Mouse (Mus musculus): ENCODE results near the gene Them4.
A peak's percentile ranks its signal among the peaks of the same experiment; 100 is the strongest.
"Not testable (repeated sequence)": the region's sequence is repeated elsewhere in the genome, so short reads cannot be mapped to it uniquely, and the experiment has no call there.

The Them4 gene

DNA sequence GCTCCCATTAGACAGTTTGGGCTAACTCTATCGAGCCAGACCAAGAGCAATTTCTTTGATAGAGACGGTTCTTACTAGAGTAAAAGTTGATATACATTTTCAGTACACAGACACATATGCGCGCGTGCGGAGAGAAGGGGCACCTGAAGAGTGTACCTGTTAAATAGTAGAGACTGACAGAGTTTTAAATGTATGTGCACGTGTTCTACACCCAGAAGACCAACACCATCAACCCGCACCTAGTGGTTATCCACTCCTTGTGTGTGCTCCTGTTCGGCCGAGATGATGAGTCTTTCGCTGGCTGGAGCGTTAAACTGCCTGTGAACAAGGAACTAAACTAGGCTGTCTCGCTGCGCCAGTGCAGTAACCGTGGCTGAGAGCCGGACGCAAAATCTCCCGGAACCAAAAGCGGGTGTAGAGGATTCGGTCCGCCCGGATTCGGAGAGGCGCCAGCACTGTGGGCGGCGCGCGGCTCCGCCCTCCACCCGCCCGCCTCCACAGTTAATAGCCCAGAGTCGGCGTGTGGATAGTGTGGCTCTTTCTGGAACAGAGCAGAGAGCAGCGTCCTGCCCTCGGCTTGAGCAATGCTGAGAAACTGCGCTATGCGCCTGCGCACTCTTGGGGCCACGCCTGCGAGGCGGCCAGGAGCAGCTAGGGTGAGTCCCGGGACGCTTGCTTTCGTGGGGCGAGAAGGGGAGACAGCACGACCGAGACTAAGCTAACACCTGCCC is at the start of gene Them4:
Gene Them4, plus strand, starts transcription at position 457 of the 731 bp plus-strand sequence.
- peak; percentile 86 to 89 for DNase-seq

DNA sequence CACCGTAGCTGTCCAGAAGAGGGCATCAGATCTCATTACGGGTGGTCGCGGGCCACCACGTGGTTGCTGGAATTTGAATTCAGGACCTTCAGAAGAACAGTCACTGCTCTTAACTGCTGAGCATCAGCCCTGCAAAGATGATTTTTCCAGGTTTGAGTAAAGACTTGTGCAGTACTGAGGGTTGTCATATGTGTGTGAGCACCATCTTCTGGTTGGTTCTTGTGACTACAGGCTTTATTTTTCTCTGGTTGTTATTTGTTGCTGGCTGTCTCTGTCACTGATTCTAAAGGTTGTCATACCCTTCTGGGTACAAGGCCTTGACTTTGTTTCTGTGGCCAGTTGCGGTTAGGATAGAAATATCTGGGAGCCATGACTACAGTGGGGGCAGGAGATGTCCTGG is 49.3 kb upstream of the Them4 start:
- DNase-seq = no peak

DNA sequence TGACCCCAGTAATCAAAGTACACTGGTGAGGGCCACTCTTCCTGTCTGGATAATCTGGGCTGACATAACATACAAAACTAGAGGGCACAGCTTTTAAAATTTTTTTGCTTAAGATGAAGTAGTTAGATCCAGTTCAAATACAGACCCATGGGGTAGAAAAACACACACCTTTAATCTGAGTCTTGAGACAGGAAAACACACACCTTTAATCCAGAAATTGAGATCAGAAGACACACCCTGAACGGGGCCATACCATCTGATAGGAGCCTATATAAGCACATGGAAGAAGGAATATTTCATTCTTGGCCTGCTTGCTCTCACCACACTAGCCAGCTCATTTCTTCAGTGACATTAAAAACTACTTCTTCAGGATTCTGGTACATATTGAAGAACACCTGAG is 46.2 kb upstream of the Them4 start, which contains the start of gene Gm4778:
Gene Gm4778, plus strand, starts transcription at position 301 of the 400 bp plus-strand sequence.
- not testable (repeated sequence) for DNase-seq

DNA sequence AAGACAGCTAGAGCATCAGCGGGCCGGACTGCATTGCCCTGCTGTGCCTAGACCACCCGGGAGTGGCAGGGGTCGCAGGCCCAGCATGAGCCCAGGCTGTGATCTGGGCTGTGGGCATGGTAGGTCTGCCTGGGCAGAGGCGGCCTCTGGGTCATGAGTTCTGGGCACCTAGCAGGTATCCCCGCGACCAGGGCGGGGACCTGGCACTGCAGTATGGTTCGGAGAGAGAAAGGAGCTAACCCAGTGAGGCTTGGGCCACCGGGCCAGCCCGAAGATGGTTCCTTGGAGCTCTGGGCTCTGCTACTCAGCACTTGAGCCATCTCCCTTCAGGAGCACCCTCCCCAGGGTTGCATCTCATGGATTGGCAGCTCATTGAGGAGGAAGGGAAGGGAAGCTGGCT is 33.9 kb upstream of the Them4 start:
- no peak for DNase-seq

DNA sequence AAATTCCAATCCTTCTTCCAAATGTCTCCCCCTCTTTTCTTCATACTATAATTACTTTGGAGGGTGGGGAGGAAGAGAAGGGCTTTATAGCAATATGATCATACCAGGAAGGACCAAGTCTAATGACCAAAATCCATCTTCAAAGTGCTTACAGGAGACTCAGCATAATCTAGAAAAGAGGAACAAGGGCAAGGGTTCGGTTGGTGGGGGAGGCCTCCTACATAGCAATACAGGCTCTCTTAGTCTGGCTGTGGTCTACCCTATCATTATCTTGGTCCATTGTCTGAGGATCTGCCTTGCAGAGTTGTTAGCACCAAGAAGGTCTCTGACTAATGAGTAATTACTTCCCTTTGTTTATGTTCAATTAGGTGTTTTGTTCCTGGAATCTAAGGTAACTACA is 4.4 kb upstream of the Them4 start:
- DNase-seq = no peak

DNA sequence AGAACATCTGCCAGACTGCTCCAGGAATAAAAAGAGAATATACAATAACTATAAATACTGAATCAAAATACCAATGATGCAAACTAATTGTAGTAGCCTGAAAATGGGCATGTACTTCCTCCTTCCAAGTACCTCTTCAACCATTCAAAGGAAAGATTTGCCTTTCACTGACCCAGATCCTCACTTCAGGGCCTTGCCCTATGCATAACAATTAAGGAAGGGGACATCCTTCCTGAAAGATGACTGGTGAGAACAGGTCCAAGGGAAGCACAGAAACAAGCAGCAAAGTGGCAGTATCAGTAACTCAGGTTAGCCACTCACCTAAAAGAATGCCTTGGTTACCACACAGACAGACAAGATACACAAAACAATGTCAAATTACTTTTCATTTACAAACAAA is 2.9 kb upstream of the Them4 start:
- DNase-seq = no peak

DNA sequence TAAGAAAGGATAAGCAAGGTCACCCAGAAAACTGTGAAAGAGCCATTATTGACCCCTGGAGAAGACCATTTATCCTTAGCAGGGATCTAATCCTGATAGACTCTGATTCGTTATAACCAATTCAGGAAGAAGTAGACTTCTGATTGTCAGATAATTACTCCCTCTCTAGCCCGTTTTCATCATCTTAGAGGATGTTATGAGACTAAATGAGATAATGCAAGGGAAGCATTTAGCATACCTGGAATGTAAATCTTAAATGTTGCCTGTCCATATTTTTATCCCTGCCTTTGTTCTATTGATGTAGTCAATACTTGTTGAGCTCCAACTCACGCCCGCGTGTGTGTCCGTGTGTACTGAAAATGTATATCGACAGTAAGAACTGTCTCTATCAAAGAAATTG is 602 bp downstream of the Them4 start:
- DNase-seq = no peak

DNA sequence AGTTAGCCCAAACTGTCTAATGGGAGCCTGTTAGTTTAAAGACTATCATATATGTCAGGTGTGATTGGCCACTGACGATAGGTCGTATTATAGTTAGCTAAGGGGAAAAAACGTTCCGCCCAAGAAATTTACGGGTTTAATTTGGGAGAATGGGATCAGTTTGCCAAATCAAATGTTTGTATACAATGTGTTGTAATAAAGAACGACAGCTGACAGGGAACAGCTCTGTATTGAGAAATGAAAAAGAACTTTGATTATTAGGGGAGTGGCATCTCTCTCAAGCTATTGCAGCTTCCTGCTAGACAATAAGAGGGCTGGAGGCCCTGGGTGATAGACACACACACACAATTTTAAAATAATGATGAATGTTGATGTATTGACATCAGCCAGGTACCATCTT is 1.0 kb downstream of the Them4 start:
- DNase-seq = no peak

DNA sequence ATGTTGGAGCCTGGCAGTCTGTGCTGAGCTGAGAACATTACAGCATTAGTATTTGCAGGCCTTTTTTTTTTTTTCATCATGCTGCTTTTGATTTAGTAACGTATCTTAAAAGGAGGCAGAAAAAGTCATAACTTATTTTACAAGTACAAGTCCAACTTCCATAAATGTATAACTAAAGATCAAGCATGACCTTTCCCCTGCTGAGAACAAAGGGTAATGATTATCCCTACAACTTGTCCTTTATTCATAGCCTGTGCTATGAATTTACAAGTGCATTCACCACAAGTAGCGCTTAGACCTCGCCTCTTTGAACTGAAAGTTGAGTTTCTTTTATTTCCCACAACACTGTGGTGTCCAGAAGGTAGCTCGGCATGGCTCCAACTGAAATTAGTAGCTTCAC is 1.5 kb downstream of the Them4 start:
- no peak for DNase-seq

DNA sequence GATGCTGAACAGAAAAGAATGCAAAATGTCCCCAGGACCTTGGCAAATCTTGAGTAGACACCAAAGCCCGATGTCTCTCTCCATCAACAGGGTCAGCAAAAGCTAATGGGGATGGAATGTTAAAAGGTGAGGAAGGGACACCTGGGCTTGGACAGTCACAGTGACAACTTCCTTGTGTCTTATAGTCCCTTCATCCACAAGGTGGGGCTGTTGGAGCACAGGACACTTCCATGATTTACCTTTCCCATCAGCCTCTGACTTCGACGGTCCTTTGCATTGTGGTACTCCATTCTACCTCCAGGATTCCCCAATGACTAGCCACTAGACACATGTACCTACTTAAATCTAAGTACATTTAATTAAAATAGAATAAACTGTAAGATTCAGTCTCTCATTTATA is 18.8 kb downstream of the Them4 start:
- DNase-seq = no peak

DNA sequence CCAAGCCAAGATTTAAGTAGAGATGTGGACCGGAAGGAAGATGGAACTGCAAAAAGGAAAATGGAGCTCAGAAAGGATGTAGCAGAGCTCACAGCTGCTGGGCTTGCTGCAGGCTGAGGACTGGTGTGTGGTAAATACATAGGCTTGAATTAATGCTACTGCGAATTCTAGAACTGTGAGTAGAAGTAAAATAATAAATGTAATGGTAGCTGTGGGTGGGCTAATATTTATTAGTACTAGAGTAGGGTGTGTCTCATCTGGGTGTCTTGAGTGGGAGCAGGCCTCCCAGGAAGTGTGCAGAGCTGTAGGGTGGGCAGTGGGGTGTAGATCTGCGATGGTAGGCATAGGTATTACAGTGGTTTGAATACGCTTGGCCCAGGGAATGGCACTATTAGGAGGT is 24.6 kb downstream of the Them4 start:
- DNase-seq = no peak

DNA sequence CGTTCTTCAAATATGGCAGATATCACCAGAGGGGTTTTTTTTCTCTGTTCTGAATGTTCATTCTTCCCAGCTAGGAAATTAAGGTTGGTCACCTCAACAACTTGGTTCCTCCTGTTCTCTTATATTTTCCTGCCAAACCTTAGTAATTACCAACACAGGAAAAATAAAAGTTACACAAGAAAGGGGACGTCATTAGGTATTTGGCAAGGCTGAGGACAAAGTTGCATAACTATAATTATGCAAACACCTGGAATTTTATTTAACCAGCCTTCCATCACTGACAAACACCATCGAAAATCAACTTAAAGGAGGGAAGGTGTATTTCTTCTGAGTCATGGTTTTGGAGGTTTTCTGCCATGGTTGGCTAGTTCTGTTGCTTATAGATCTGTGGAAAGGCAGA is 28.6 kb downstream of the Them4 start:
- DNase-seq = no peak

DNA sequence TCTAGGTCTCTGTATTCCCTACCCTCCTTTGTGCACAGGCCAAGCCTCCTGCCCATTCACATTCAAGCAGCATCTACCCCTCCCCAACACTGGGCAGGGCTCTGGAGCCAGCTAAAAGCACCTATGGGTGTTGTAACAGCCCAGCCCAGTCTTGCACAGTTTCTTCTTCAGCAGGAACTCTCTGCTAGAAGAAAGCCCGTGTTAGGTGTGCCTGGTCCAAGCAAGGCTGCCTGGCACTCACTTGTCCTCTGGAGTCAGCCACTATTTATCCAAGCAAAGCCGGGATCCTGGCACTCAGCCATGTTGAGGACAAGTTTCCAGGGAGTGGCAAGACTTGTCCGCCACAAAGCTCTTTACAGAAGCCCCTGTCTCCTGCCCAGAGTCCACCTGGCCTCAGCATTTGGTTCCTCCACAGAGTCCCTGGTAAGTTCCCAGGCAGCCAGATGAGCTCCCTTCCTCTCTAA is 32.1 kb downstream of the Them4 start, which contains the start of gene Them5:
Gene Them5, plus strand, starts transcription at position 141 of the 464 bp plus-strand sequence.
- no peak for DNase-seq

DNA sequence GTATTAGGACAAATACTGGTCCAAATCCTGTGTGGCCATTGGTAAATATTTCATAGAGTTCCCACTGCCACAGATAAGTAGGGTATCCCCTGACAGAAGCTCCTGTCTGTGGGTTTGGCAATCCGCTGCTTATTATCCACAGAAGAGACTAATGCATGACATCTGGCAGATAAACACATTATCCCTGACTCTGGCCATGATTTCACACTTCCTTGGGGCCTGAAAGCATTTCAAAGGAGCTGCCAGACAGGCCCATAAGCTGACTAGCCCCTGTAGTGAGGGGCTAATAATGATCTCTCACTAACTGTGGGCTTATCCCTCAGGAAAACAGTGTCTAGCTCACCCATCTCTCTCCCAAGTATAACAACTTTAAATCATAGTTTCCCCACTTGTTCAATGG is 32.7 kb downstream of the Them4 start:
- no peak for DNase-seq

DNA sequence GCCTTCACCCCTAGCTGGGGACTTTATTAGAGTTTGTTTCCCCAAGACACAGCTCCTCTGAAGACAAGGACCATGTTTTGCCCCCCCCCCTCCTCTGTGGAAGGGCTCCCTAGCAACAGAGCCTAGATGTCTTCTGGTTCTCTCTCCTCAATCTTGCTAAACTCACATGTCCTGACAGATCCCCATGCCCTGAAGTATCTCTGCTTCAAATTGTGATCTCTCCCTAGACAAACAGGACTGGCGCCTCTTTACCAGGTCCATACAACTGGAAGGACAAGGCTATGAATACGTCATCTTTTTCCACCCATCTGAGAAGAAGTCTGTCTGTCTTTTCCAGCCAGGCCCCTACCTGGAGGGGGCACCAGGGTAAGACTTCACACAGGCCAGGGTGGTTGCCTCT is 34.3 kb downstream of the Them4 start:
- no peak for DNase-seq

DNA sequence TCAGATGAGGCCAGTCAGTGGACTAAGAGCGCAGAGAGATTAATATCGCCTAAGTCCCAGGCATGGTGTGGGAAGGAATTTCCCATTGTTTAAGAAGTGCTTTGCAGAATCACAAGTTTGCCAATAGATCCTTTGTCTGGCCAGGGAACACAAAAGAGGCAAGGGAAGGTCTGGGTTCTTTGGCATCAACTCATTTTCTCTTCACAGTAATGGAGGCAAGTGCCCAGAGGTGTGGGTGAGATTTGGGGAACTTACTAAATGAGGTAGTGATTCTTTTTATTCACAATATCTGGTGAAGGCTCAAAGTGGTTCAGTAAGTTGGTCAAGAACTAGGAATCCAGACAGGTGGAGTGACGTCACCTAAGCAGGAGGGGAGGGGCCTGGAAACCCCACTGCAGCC is 35.0 kb downstream of the Them4 start:
- DNase-seq = no peak

DNA sequence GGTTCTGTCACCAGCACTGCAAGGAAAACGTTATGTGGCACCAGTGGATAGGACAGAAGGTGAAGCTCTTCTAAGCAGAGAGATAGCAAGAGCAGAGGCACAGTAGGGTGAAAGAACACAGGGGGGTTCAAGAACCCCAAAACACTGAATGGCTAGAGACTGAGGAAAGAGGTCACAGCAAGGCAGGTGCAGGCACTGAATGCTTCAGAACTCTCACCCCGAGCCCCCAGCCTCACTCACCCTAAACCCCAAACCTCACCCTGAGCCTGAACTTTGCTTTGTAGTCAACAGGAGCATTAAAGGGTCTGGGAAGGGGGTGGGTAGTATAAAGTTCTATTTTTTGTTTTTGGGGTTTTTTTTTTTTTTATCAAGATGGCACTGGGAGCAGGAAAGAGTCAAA is 38.3 kb downstream of the Them4 start:
- peak in 1 of 2 experiments; percentile 34 for DNase-seq

DNA sequence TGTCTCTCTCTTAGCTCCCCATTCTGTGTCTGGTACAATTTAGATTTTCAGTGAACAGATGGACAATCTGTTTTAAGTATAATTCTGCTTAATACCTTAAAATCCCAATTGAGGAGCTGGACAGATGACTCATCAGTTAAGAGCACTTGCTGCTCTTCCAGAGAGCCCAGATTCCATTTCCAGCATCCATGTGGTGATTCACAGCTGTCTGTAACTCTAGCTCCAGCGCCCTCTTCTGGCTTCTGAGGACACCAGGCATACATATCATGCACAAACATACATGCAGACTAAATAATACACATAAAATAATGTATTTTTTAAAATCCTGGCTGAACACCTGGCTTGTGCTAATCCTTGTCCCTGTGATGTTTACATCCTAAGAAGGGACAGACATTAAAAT is 50.9 kb downstream of the Them4 start:
- DNase-seq = peak in 1 of 2 experiments; percentile 33

DNA sequence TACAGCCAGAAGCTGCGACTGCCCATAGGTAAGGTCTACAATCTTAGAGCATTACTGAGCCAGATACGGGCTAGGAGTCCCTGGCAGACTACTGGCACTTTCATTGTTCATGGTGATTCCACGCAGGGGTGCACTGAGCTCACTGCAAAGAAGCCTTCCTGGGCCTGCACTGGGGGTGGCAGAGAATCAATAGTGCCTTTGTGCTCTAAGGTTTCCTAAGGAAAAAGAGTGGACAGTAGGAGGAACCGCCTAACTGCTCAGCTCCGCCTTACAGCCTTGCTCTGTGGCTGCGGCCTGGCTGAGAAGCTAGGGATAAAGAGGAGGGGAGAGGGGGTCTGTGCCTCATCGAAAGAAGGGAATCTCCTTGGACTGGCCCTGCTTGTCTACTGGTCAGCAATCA is 52.2 kb downstream of the Them4 start, which contains the start of gene C2cd4d:
Gene C2cd4d, plus strand, starts transcription at position 301 of the 400 bp plus-strand sequence.
- DNase-seq = no peak

DNA sequence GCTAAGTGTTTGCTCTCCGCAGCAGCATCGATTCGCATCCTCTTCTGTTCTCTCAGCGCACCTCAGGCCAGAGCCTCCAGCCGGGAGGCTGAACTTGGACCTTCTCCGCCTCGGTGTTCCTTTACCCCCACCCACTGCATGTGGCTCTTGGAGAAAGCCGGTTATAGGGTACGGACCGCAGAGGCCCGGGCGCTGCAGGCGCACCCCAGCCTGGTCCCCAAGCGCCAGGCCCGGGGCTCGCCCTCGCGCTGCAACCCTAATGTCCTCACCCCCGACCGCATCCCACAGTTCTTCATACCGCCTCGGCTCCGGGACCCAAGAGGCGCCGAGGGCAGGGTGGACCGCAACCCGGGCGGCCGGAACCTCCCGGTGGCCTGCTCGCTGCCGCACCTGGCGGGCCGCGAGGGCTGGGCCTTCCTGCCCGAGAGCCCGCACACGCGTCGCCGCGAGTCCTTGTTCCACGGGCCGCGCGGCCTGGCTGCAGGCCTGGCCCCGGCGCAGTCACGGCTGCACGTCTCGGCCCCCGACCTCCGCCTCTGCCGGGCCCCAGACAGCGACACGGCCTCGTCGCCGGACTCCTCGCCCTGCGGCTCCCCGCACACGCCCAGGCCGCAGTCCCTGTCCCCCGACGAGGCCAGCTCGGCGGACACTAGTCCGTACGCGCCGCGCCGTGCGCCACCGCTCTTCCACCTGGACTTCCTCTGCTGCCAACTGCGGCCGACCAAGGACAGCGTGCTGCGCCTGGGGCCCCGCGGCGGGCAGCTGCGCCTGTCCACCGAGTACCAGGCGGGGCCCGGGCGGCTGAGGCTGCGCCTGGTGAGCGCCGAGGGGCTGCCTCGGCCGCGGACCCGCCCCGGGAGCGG is 53.6 kb downstream of the Them4 start:
- peak in 1 of 2 experiments; percentile 38 for DNase-seq

DNA sequence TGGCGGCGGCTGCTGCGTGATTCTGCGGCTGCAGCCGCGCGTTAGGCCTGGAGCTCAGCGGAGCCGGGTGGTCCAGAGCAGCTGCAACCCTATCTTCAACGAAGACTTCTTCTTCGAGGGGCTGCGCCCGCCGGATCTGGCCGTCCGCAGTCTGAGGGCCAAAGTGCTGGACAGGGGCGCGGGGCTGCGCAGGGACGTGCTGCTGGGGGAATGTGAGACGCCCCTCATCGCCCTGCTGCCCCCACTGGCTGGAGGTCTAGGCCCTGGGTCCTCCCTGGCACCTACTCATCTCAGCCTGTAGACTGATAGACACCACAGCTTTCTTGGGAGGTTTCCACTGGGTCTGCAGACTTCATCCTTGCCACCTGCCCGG is 54.3 kb downstream of the Them4 start:
- peak in 1 of 2 experiments; percentile 39 for DNase-seq

DNA sequence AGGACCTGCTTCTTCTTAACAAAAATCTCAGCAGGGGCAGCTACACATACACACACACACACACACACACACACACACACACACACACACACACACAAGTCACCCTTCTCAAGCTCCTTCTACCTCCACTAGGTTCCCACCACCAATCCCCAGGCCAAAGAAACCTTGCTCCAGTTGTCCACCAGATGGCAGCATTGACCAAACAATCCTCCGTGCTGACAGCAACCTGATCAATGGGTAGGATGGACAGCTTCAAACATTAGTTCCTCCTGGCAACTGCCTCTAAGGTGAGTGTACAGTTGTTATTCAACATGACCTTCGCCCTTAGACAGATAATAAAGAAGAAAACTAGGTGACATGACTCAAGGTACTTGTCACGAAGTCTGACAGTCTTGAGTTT is 56.9 kb downstream of the Them4 start:
- peak; percentile 77 to 80 for DNase-seq

DNA sequence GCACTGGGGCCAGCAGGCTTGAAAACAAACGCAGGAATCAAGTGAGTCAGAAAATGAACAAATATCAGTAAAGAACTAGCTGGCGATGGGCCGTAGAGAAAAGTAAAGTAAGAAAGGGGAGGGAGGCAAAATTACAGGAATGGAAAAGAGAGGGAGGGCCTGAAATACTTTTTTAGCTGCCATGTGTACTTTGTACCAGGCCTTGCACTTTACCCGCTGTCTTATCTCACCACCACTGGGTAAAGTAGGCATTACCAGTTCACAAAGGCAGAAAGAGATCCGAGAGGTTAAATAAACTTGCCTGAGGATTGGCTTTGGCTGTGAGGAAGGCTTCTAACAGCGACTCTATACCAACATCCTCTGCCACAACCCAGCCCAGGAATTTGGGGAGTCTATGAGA is 57.6 kb downstream of the Them4 start:
- no peak for DNase-seq

DNA sequence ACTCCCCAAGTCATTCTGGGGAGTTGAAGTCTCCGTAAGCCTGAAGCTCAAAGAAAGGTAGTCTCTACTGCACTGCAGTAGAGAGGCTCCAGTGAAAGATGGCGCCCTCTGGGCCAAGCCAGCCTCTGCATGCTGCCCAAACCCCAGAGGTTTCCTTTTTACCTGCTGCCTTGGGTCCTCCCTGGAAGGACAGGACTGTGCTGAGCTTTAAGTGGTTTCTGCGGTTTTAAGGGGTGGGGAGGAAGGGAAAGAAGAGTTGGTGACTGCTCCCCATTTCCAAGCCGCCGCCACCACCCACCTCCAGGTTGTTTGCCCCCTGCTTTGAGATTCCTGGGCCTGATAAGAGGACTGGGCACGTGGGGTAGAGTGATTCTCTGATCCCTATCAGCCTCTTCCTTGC is 58.7 kb downstream of the Them4 start:
- peak in 1 of 2 experiments; percentile 52 for DNase-seq

Measured in thymus, postnatal 36 days (tissue).